Mouse (Mus musculus): ENCODE data around the gene Gm26938.
A peak's percentile ranks its signal among the peaks of the same experiment; 100 is the strongest.

The Gm26938 gene

DNA sequence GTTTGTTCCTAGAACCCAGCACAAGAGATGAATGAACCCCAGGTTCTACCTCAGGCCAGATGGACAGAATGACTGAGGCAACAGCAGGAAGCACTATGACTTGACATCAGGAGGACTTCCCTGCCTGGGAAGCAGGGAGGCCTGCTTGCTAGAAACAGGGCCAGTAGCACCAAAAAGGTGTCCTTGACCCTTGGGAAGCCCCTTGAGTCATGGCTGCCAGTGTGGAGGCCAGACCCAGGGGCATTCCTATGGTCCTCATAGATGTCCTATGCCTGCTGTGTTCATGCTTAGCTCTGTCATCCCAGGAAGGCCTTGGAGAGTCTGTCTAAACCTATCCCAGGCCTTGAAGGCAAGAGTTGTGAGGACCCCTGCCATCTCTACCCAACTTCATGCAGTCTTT is 9.8 kb downstream of the Gm26938 start:
- DNase-seq (ENCODE audit: low spot score in 2 of 2), result peak in 1 of 2 experiments; percentile 60

GRCm38 (mm10) chr5:139815964-139816363 is 10.2 kb downstream of the Gm26938 start:
- peak in 1 of 2 experiments; percentile 61 for DNase-seq (ENCODE audit: low spot score in 2 of 2)

DNA sequence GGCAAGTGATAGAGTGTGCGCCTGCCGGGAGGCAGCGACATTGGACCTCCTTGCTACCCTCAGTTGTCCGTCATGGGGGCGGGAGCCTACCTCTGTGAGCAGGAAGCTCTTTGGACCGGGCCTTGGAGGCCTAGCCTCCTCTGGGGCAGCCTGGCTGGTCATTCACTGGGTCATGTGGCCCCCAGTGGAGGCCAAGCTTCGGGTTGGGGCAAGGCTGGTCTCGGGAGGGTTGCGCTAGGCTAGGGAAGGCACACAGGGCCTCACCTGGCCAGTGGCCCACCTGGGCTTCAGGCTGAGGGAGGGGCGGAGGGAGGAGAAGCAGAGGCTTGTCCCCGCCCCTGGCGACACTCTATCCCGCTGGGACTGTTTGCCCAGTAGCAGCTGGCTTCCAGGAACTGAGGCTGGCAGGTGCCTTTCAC is 12.2 kb downstream of the Gm26938 start:
- DNase-seq (ENCODE audit: low spot score in 2 of 2), result peak in 1 of 2 experiments; percentile 60

- no peak for DNase-seq (ENCODE audit: low spot score in 2 of 2)
Measured at GRCm38 (mm10) chr5:139813126-139813490, 13.1 kb downstream of the Gm26938 start.

- DNase-seq (ENCODE audit: low spot score in 2 of 2), result peak in 1 of 2 experiments; percentile 67
Measured at GRCm38 (mm10) chr5:139812398-139813125, 13.6 kb downstream of the Gm26938 start.

DNA sequence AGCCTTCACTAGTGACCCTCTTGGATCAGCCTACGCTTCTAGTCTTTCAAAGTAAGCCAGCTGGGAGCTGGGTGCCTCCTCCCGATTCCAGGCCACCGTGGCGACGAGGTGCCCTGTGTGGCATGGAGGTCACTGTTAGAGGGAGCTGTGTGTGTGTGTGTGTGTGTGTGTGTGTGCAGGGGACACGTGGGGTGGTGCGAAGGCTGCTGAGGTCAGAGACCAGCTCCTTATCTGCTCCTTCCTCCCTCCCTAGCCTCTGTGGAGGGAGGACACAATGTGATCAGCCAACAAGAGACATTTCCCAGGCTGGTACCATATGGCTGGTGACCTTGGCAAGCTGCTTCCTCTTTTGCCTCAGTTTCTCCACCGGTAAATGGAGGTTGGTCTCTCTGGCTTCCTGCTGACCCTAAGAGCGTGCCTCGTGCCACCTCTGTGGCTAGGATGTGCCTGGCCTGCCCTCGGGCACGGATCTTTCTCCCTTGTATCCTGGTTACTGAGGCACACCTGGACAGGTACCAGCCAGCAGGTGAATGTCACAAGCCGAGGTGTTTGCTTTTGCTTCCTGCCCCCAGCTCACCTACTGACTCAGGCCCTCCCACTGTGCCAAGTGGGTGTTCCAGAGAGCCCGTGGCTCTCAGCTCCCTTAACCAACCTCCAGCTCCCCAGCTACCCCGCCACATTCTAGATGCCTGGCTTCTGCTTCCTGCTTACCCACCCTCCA is 14.4 kb downstream of the Gm26938 start:
- DNase-seq (ENCODE audit: low spot score in 2 of 2), result no peak

DNA sequence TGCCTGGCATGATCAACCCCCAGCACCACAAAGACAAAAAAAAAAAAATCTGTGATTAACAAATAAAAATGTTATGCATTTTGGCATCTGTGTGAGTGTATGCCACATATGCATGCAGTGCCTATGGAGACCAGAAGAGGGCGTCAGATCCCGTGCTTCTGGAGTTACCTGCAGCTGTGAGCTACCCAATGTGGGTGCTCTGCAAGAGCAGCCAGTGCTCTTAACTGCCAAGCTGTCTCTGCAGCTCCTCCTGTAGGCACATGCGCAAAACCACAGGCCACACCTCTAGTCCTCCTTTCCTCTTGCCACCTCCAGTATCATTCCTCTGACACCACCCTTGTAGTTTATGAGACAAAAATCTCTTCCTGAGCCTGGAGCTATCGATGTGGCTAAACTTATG is 16.8 kb downstream of the Gm26938 start:
- DNase-seq (ENCODE audit: low spot score in 2 of 2), result peak; percentile 57 to 71

DNA sequence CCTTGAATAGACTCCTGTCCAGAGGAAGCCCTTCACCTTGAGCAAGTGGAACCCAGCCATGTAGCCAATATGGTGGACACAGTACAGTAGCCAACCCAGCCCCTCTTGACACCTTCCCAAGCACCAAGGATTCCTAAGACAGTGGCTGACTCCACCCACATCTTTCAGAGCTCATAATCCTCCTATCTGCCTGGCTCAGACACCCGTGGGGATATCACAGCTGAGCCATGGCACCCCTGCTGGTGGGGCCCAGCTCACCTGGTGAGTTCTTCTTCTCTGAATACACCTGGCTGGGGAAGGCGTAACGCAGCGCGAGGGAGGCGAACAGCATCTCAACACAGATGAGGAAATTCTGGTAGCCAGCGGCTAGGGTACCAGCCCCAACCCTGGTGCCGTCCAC is 20.3 kb downstream of the Gm26938 start:
- DNase-seq (ENCODE audit: low spot score in 2 of 2), result peak; percentile 49 to 71

GRCm38 (mm10) chr5:139804573-139805111 is 21.6 kb downstream of the Gm26938 start:
- DNase-seq (ENCODE audit: low spot score in 2 of 2), result peak; percentile 63 to 80

DNA sequence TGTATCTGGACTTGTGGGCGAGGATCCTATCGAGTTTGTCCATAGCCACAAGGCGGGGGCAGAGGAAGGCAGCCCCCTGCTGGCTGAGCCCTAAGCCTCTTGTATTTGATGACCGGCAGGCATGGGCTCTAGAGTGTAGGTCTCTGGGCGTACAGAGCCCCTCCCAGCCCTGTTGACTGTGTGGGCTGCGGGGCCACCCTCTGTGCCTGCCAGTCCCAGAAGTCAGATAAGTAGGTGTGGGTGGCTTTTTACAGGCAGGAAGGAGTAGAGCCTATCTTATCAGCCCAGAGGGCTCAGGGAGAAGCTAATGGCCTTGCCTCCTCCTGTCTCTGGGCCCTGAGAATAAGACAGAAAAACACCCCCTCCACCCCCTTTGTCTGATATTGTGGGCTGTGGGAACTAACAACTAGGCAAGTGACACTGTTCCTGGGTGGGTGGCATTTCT is 22.1 kb downstream of the Gm26938 start:
- DNase-seq (ENCODE audit: low spot score in 2 of 2), result peak; percentile 79 to 83

DNA sequence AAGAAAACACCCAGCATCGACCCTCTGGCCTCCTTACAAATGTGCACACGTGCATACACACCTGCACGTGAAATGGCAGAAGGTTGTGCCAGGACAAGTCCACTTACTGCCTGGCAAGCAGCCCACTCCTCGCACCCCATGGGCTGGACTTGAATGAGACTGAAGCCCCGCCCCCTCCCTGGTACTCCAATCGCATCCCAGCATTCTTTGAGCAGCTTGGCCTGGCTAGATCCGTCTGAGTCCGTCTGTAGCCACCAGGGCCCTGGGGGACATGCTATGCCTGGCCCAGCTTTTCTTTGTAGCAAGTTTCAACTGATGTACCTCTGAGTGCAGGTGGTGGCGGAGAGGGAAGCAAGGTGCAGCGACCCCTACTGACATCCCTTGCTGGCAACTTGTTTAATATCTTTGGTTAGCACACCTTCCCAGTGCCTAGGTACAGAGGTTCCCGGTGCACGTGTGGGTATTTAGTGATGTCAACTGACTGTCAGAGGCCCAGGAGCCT is 22.6 kb downstream of the Gm26938 start:
- peak; percentile 83 to 91 for DNase-seq (ENCODE audit: low spot score in 2 of 2)

DNA sequence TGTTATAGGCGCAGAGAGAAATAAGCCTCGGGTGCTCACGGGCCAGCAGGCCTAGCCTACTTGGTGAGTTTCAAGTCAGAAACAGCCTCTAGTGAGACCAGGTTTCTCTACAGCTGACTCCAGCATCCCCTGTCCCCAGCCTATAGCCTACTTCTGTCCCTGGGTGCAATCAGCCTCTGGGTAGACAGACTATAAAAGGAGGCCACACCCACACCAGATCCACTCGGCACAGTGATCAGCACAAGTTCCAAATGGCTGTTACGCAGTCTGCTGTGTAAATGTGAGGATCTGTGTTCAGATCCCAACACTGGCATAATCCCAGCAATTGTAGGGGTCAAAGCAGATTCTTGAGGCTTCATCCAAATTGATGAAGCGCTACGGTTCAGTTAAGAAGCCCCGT is 23.0 kb downstream of the Gm26938 start:
- DNase-seq (ENCODE audit: low spot score in 2 of 2), result peak; percentile 55 to 72

DNA sequence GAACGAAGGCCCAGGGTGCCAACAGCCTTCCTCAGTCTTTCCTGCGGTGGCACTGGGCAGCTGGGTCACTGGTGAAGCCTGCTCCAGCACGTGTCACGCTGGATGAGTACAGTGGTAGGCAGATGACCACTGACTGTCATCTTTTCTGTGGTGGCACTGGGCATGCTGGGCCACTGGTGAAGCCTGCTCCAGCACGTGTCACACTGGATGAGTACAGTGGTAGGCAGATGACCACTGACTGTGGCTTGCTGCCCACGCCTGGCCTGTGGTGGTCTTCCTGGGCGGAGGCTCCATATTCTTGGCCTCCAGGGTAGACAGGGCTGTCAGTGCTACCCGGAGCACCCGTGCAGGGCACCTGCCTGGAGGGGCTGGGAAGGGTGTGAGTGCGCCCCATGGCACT is 24.3 kb downstream of the Gm26938 start:
- DNase-seq (ENCODE audit: low spot score in 2 of 2), result no peak

- no peak for DNase-seq (ENCODE audit: low spot score in 2 of 2)
Measured at GRCm38 (mm10) chr5:139801231-139801630, 25.0 kb downstream of the Gm26938 start.

DNA sequence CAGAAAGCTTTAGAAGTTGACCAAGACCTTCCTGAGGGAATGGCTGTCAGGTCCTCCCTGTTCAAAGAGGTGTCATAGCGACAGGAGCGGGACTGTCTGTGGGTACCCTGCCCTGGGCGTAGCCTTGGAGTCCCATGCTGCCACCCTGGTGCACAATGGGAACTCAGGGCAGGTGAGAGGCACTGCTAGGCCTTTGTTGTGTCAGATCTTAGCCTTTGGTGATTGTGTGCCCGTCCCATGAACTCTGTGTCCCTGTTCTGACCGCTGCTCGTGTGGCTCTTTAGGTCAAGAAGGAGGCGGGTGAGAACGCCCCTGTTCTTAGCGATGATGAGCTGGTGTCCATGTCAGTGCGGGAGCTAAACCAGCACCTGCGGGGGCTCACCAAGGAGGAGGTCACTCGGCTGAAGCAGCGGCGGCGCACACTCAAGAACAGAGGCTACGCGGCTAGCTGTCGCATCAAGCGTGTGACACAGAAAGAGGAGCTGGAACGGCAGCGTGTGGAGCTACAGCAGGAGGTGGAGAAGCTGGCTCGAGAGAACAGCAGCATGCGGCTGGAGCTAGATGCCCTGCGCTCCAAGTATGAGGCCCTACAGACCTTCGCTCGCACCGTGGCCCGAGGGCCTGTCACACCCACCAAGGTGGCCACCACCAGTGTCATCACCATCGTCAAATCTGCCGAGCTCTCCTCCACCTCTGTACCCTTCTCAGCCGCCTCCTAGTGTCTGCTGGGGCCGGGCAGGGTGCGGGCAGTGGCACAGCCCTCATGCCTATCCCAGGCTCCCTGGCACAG is 26.2 kb downstream of the Gm26938 start:
- no peak for DNase-seq (ENCODE audit: low spot score in 2 of 2)

DNA sequence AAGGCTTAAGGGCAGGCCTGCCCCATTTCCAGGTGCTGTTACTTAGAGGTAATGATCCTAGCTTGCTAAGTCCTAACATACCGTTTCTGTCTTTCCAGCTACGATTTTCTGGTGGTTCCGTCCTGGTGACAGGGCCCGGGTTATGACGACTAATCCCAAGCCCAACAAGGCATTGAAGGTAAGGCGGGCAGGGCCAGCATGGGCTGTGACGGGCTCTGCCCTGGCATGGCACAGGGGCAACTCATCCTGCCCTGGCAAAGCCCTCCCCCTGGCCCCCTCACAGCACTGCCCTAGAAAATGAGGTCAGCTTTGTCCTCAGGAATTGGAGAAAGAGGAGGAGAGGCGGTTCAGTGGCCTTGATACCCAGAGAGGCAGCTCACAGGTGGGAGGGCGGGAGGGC is 27.2 kb downstream of the Gm26938 start:
- DNase-seq (ENCODE audit: low spot score in 2 of 2), result no peak

GRCm38 (mm10) chr5:139798168-139798900 is 27.9 kb downstream of the Gm26938 start:
- no peak for DNase-seq (ENCODE audit: low spot score in 2 of 2)

- peak; percentile 50 to 65 for DNase-seq (ENCODE audit: low spot score in 2 of 2)
Measured at GRCm38 (mm10) chr5:139797473-139798167, 28.6 kb downstream of the Gm26938 start.

- DNase-seq (ENCODE audit: low spot score in 2 of 2), result peak in 1 of 2 experiments; percentile 27
Measured at GRCm38 (mm10) chr5:139796900-139797299, 29.3 kb downstream of the Gm26938 start.

DNA sequence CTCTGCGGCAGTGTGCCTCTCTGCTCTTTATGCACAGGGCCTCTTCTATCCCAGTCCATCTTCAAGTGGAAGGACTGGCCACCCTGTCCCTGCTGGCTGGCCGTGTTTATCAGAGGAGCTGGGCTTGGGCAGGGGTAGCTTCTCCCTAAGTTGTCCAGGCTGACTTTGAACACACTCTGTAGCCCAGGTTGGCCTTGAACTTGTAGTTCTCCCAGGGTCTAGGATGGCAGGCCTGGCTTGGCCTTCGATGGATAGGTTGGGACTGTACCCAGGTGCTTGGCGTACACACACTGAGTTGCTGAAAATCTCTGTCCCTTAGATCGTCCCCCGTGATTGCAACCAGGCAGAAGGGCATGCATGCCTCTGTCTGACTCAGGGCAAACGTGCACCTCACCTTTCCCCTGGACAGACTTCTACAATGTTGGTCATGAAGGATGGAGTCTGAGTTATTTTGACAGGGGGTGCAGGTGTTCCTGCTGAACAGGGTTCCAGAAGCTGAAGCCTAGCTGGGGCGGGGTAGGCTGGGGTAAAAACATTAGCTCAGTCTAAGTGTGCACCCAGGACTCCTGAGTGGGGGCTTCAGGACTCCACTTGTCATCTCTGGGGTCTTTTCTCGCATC is 30.1 kb downstream of the Gm26938 start:
- DNase-seq (ENCODE audit: low spot score in 2 of 2), result no peak

Data from spleen, postnatal 4 days (tissue).